Mouse (Mus musculus) liver, embryonic 11.5 days (tissue): ENCODE data around the gene Obox6. TPM values are rescaled to one million over a fixed set of nuclear protein-coding genes. Genes with fewer than 3 reads are reported as not detected.

Source experiments
- ATAC-seq: fragments of 200-750 bp; cut with Nextera tagmentation; replicated peaks from 2 replicates; pipeline ENCODE4 v1.8.0; 2017; ENCODE audit warnings: moderate number of reproducible peaks, mild to moderate bottlenecking, moderate TSS enrichment, moderate library complexity; ENCODE audit not compliant: low FRiP score
- DNase-seq: peaks from one replicate; pipeline ENCODE4 v3.0.0-alpha.2; 2017; ENCODE audit warnings: low spot score
- H3K27ac ChIP-seq: fragments of 300-500 bp; sonication (generic); 2 replicates; pipeline ENCODE4 v1.5.1; 2014; ENCODE audit warnings: mild to moderate bottlenecking, low read depth, low read length, control low read depth
- H3K27me3 ChIP-seq: fragments of 300-500 bp; sonication (generic); replicated peaks from 2 replicates; pipeline ENCODE4 v1.6.1; 2014; ENCODE audit warnings: low read length, mixed read lengths; ENCODE audit not compliant: control insufficient read depth, insufficient read depth
- H3K36me3 ChIP-seq: fragments of 300-500 bp; sonication (generic); 2 replicates; pipeline ENCODE4 v1.6.1; 2014; ENCODE audit warnings: mild to moderate bottlenecking, low read length, moderate library complexity, mixed read lengths; ENCODE audit not compliant: control insufficient read depth, insufficient read depth
- H3K4me1 ChIP-seq: fragments of 300-500 bp; sonication (generic); replicated peaks from 2 replicates; pipeline ENCODE4 v1.6.1; 2014; ENCODE audit warnings: low read length, mixed read lengths; ENCODE audit not compliant: control insufficient read depth, insufficient read depth
- H3K4me2 ChIP-seq: fragments of 300-500 bp; sonication (generic); 2 replicates; pipeline ENCODE4 v1.6.1; 2014; ENCODE audit warnings: mild to moderate bottlenecking, control low read depth, moderate library complexity
- H3K4me3 ChIP-seq: fragments of 300-500 bp; sonication (generic); 2 replicates; pipeline ENCODE4 v1.5.1; 2014; ENCODE audit warnings: low read depth, low read length, control low read depth
- H3K9ac ChIP-seq: fragments of 300-500 bp; sonication (generic); 2 replicates; pipeline ENCODE4 v1.6.1; 2014; ENCODE audit warnings: low read depth, low read length, control low read depth
- H3K9me3 ChIP-seq: fragments of 300-500 bp; sonication (generic); 2 replicates; pipeline ENCODE4 v1.6.1; 2016; ENCODE audit warnings: low read length, inconsistent platforms, mixed read lengths; ENCODE audit not compliant: control insufficient read depth
- WGBS: fragments of 180-500 bp; shearing (Covaris S2); extraction: QIAGEN DNeasy Blood & Tissue Kit; methylation state at CpG from one replicate; pipeline ENCODE4 v1.1.7; 2014; 5-methylcytosine and 5-hydroxymethylcytosine counted together
- polyA plus RNA-seq: library from polyadenylated mRNA; unstranded; fragments of >200 nt; fragmentation: Nextera tagmentation; extraction: Ambion mirVana; gene quantifications from 2 replicates; pipeline ENCODE4 v1.2.1, GENCODE M21; 2014

Gene Obox6
- polyA plus RNA-seq, result not detected in 2 replicates

DNA sequence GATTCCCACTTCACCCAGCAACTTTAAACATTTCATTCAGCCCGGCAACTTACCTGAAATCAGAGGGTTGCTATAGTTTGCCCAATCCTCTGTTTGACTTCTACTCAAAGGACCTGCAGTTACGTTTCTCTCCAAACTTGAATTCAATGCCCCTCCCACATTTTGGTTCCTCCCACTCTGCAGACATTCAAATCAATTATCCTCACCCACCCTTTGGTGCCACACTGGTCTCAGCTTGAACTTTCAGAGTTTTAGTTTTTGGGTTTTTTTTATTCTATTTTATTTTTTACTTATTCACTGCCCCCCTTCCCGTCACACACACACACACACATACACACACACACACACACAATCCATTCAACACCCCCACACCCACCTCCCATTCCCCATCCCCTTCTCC is at the start of gene Obox6:
Gene Obox6, minus strand, starts transcription at position 101 of the 400 bp plus-strand sequence.
- 82% methylated on average over 3 of the region's 3 CpGs for WGBS
- H3K4me1 ChIP-seq, result no peaks in the 10 kb centered on the region
- no peaks in the 10 kb centered on the region for H3K36me3 ChIP-seq
- no peak for DNase-seq
- no peaks in the 10 kb centered on the region for H3K27me3 ChIP-seq
- H3K4me3 ChIP-seq, result no peak within 1 kb of the TSS
- H3K9ac ChIP-seq, result no peak within 1 kb of the TSS
- H3K4me2 ChIP-seq, result no peak within 1 kb of the TSS
- peaks cover 8% of the 10 kb centered on the region for H3K9me3 ChIP-seq
- no peak for ATAC-seq
- H3K27ac ChIP-seq, result no peak within 1 kb of the TSS

- no peak overlapping the region for H3K4me3 ChIP-seq
- ATAC-seq (no peak; the same call in 1 of the 2 replicates), DNase-seq (no peak)
- no peaks in the 10 kb centered on the region for H3K36me3 ChIP-seq
- no peak overlapping the region for H3K9ac ChIP-seq
- H3K9me3 ChIP-seq, result no peaks in the 10 kb centered on the region
- no peak overlapping the region for H3K27ac ChIP-seq
- 81% methylated on average over 2 of the region's 2 CpGs for WGBS
- H3K4me1 ChIP-seq, result no peaks in the 10 kb centered on the region
- no peaks in the 10 kb centered on the region for H3K27me3 ChIP-seq
- no peak overlapping the region for H3K4me2 ChIP-seq
Observed at GRCm38 (mm10) chr7:15884127-15884526, 44.6 kb upstream of the Obox6 start.

- no peaks in the 10 kb centered on the region for H3K36me3 ChIP-seq
- H3K4me2 ChIP-seq, result no peak within 1 kb of the TSS
- H3K9me3 ChIP-seq, result no peaks in the 10 kb centered on the region
- 79% methylated on average over 2 of the region's 2 CpGs for WGBS
- no peak within 1 kb of the TSS for H3K27ac ChIP-seq
- no peak within 1 kb of the TSS for H3K9ac ChIP-seq
- ATAC-seq, result no peak
- H3K4me3 ChIP-seq, result no peak within 1 kb of the TSS
- no peak for DNase-seq
- H3K27me3 ChIP-seq, result no peaks in the 10 kb centered on the region
- H3K4me1 ChIP-seq, result no peaks in the 10 kb centered on the region
Observed at GRCm38 (mm10) chr7:15882317-15882716, 42.8 kb upstream of the Obox6 start, which contains the start of gene Crxos. Gene Crxos, plus strand, starts transcription at chr7:15882617.

- no peaks in the 10 kb centered on the region for H3K9me3 ChIP-seq
- DNase-seq, result no peak
- H3K27me3 ChIP-seq, result no peaks in the 10 kb centered on the region
- H3K4me3 ChIP-seq, result no peak overlapping the region
- ATAC-seq, result no peak
- H3K4me1 ChIP-seq, result no peaks in the 10 kb centered on the region
- H3K4me2 ChIP-seq, result no peak overlapping the region
- no peak overlapping the region for H3K27ac ChIP-seq
- H3K9ac ChIP-seq, result no peak overlapping the region
- no peaks in the 10 kb centered on the region for H3K36me3 ChIP-seq
- WGBS, result 67% methylated on average over 3 of the region's 3 CpGs
Observed at GRCm38 (mm10) chr7:15881831-15882230, 42.4 kb upstream of the Obox6 start.

DNA sequence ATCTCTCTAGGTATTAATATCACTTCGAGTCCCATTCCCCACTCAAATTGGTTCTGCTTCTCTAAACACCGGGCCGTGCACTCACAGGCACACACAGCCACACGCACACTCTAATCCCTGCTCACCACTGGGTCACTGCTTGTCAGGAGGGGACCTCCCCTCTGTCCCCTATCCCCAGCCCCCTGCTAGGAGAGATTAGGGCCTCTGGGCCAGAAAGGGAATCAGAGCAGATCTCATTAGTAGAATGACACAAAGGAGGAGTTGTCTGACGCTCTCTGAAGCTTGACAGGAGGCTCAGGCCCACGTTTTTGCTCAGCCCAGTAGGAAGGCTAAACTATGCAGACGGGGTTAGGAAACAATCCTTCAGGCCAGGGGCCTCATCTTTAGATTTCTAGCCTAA is 41.9 kb upstream of the Obox6 start:
- H3K27me3 ChIP-seq, result no peaks in the 10 kb centered on the region
- no peaks in the 10 kb centered on the region for H3K9me3 ChIP-seq
- no peak overlapping the region for H3K4me3 ChIP-seq
- WGBS, result 22% methylated on average over 7 of the region's 7 CpGs
- H3K4me1 ChIP-seq, result no peaks in the 10 kb centered on the region
- no peak overlapping the region for H3K4me2 ChIP-seq
- ATAC-seq, result no peak
- DNase-seq, result no peak
- no peaks in the 10 kb centered on the region for H3K36me3 ChIP-seq
- H3K9ac ChIP-seq, result no peak overlapping the region
- no peak overlapping the region for H3K27ac ChIP-seq

- DNase-seq (no peak), ATAC-seq (no peak)
- WGBS, result 30% methylated on average over 4 of the region's 4 CpGs
Observed at GRCm38 (mm10) chr7:15879756-15880155, 40.3 kb upstream of the Obox6 start, which contains the start of gene Crx. Gene Crx, minus strand, starts transcription at chr7:15879968.

GRCm38 (mm10) chr7:15864104-15864503 is 24.6 kb upstream of the Obox6 start:
- no peaks in the 10 kb centered on the region for H3K36me3 ChIP-seq
- no peaks in the 10 kb centered on the region for H3K27me3 ChIP-seq
- WGBS, result 69% methylated on average over 4 of the region's 4 CpGs
- no peak overlapping the region for H3K4me3 ChIP-seq
- no peaks in the 10 kb centered on the region for H3K9me3 ChIP-seq
- no peak overlapping the region for H3K4me2 ChIP-seq
- ATAC-seq (no peak), DNase-seq (no peak)
- H3K4me1 ChIP-seq, result no peaks in the 10 kb centered on the region
- no peak overlapping the region for H3K27ac ChIP-seq
- no peak overlapping the region for H3K9ac ChIP-seq

More at GRCm38 (mm10) chr7:15879756-15880155, 40.3 kb upstream of the Obox6 start, which contains the start of gene Crx:
- Histone ChIP-seq H3K4me2 (no peak within 1 kb of the TSS), H3K9ac (no peak within 1 kb of the TSS), H3K4me3 (no peak within 1 kb of the TSS), H3K4me1 (no peaks in the 10 kb centered on the region), H3K9me3 (no peaks in the 10 kb centered on the region), H3K27ac (no peak within 1 kb of the TSS), H3K27me3 (no peaks in the 10 kb centered on the region), H3K36me3 (no peaks in the 10 kb centered on the region)

- Histone ChIP-seq H3K4me1 (no peaks in the 10 kb centered on the region), H3K4me3 (no peak overlapping the region), H3K9ac (no peak overlapping the region), H3K27me3 (no peaks in the 10 kb centered on the region), H3K9me3 (no peaks in the 10 kb centered on the region), H3K4me2 (no peak overlapping the region), H3K27ac (no peak overlapping the region), H3K36me3 (no peaks in the 10 kb centered on the region)
- 31% methylated on average over 2 of the region's 2 CpGs for WGBS
- ATAC-seq (no peak), DNase-seq (no peak)
Observed at GRCm38 (mm10) chr7:15859657-15860056, 20.2 kb upstream of the Obox6 start.
